Mouse (Mus musculus): ENCODE data around the gene Nup160. TPM values are rescaled to one million over a fixed set of nuclear protein-coding genes. Genes with fewer than 3 reads are reported as not detected.

The Nup160 gene
- polyA plus RNA-seq, 1 experiment from 2014 or later = 11.1 TPM

DNA sequence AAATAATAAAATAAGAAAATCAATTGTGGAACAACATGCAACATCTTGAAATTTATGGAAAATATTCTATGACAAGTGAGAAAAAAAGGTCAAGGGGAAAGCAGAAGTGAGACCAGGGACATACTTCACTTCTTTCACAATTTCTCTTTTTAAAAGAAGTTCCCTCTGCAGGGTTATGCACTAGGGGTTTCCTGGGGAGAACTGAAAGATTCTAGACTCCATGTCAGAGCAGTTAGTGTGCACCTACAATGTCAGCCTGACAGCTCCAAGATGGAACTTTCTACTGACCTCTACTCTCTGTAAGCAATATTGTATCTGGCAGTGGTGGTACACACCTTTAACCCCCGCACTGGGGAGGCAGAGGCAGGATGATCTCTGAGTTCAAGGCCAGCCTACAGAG, 3.7 kb upstream of the Nup160 start:
- Histone ChIP-seq H3K9ac (replicated peaks; ENCODE audit: low read depth) (no peak overlapping the region), H3K4me1 (ENCODE audit: insufficient read depth, low read depth, low read length) (no peaks in the 10 kb centered on the region), H3K36me3 (ENCODE audit: insufficient read depth, low read length) (no peaks in the 10 kb centered on the region), H3K27me3 (replicated peaks; ENCODE audit: insufficient read depth, low read length) (no peaks in the 10 kb centered on the region), H3K27ac (ENCODE audit: low read length) (no peak overlapping the region), H3K9me3 (ENCODE audit: low read length) (no peaks in the 10 kb centered on the region), H3K4me2 (replicated peaks; ENCODE audit: low read depth, low read length) (no peak overlapping the region), H3K4me3 (ENCODE audit: low read depth, low read length) (no peak overlapping the region)
- WGBS = 97% methylated on average over 1 of the region's 1 CpGs
- TF ChIP-seq CTCF (IDR thresholded peaks at IDR 0.05) = no peak
- no peak for TF ChIP-seq EP300 (IDR thresholded peaks at IDR 0.05)
- ATAC-seq (no peak), DNase-seq (ENCODE audit: low spot score) (peak; percentile 49)

- H3K36me3 ChIP-seq (ENCODE audit: insufficient read depth, low read length) = no peaks in the 10 kb centered on the region
- no peak overlapping the region for H3K27ac ChIP-seq (ENCODE audit: low read length)
- H3K4me2 ChIP-seq (replicated peaks; ENCODE audit: low read depth, low read length) = no peak overlapping the region
- peaks cover under 1% of the 10 kb centered on the region; the same call in 1 of the 2 replicates for H3K4me1 ChIP-seq (ENCODE audit: insufficient read depth, low read depth, low read length)
- no peak overlapping the region for H3K4me3 ChIP-seq (ENCODE audit: low read depth, low read length)
- 99% methylated on average over 2 of the region's 2 CpGs for whole genome bisulfite sequencing
- H3K9me3 ChIP-seq (ENCODE audit: low read length) = no peaks in the 10 kb centered on the region
- ATAC-seq (no peak), DNase-seq (ENCODE audit: low spot score) (no peak)
- no peaks in the 10 kb centered on the region for H3K27me3 ChIP-seq (replicated peaks; ENCODE audit: insufficient read depth, low read length)
- H3K9ac ChIP-seq (replicated peaks; ENCODE audit: low read depth) = no peak overlapping the region
- TF ChIP-seq EP300 (IDR thresholded peaks at IDR 0.05) (no peak), CTCF (IDR thresholded peaks at IDR 0.05) (peak; percentile 42)
These were observed 2.5 kb upstream of the Nup160 start for GRCm38 (mm10) chr2:90674555-90674954.

DNA sequence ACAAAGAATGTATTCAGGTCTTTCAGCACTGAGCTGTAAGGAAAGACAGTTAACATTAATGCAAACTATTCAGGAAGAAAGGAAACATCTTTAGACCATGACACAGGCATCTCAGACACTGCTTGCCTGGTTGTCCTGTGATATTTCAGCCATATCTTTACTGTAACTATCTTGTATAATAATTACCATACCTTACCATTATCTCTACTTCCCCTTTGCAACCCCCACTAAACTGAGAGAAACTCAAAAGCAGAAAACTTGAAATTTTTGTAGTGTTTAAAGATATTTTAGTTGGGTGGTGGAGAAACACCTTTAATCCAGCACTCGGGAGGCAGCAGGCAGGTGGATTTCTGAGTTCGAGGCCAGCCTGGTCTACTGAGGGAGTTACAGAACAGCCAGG, 1.5 kb upstream of the Nup160 start:
- Histone ChIP-seq H3K4me3 (ENCODE audit: low read depth, low read length) (no peak overlapping the region), H3K27me3 (replicated peaks; ENCODE audit: insufficient read depth, low read length) (no peaks in the 10 kb centered on the region), H3K9me3 (ENCODE audit: low read length) (no peaks in the 10 kb centered on the region), H3K4me1 (ENCODE audit: insufficient read depth, low read depth, low read length) (peaks cover 6% of the 10 kb centered on the region; the same call in 1 of the 2 replicates), H3K27ac (ENCODE audit: low read length) (no peak overlapping the region), H3K36me3 (ENCODE audit: insufficient read depth, low read length) (no peaks in the 10 kb centered on the region), H3K4me2 (replicated peaks; ENCODE audit: low read depth, low read length) (no peak overlapping the region), H3K9ac (replicated peaks; ENCODE audit: low read depth) (no peak overlapping the region)
- TF ChIP-seq CTCF (IDR thresholded peaks at IDR 0.05) (no peak), EP300 (IDR thresholded peaks at IDR 0.05) (no peak)
- DNase-seq (ENCODE audit: low spot score) = no peak
- WGBS = 94% methylated on average over 2 of the region's 2 CpGs
- no peak for ATAC-seq

GRCm38 (mm10) chr2:90678256-90679060, 1.4 kb downstream of the Nup160 start:
- Histone ChIP-seq H3K4me3 (ENCODE audit: low read depth, low read length) (peak overlapping the region; percentile 70), H3K4me2 (replicated peaks; ENCODE audit: low read depth, low read length) (peak overlapping the region; percentile 85), H3K4me1 (ENCODE audit: insufficient read depth, low read depth, low read length) (peaks cover 6% of the 10 kb centered on the region; the same call in 1 of the 2 replicates), H3K36me3 (ENCODE audit: insufficient read depth, low read length) (no peaks in the 10 kb centered on the region), H3K27me3 (replicated peaks; ENCODE audit: insufficient read depth, low read length) (no peaks in the 10 kb centered on the region), H3K9ac (replicated peaks; ENCODE audit: low read depth) (peak overlapping the region; percentile 64), H3K9me3 (ENCODE audit: low read length) (no peaks in the 10 kb centered on the region), H3K27ac (ENCODE audit: low read length) (peak overlapping the region; percentile 91)
- WGBS = 31% methylated on average over 26 of the region's 26 CpGs
- TF ChIP-seq CTCF (IDR thresholded peaks at IDR 0.05) (peak; percentile 64), EP300 (IDR thresholded peaks at IDR 0.05) (no peak)
- DNase-seq (ENCODE audit: low spot score) (peak; percentile 12), ATAC-seq (peak; percentile 19)

DNA sequence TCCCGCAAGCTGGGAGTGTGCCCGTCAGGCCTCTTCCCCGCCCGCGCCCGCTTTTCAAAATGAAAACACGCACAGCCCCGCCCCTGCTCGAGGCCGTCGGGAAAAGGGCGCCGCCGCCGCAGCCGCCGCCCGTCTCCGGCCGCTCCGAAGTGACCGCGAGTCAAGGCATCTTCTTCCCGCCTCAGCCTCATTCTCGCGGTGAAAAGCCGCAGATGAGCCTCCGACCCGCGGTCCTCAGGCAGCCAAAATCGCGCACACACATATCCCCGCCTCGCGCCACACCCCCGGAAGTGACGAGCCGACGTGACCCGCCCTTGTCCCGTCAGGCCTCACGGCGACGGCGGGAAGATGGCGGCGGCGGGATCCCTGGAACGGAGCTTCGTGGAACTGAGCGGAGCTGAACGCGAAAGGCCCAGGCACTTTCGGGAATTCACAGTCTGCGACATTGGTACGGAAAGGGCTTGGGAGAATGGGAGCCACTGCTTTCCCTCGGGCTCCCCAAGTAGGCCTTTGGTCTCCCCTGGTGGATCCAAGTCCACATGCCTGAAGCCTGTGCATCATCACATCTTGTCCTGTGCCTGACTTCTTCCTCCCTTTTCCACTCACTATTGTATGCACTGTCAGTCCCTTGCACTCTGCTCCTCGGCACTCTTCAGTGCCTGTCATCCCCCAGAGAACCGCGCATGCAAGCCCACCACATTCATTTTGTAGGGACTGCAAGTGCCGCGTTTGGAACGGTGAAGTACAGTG, 2.2 kb downstream of the Nup160 start:
- H3K36me3 ChIP-seq (ENCODE audit: insufficient read depth, low read length) = 0 out of 2 replicates have a peak, but pooled peaks cover 2% of the 10 kb centered on the region
- peak; percentile 98 for ATAC-seq

GRCm38 (mm10) chr2:90700943-90701342, 23.9 kb downstream of the Nup160 start:
- TF ChIP-seq CTCF (IDR thresholded peaks at IDR 0.05) (no peak), EP300 (IDR thresholded peaks at IDR 0.05) (no peak)
- 76% methylated on average over 4 of the region's 4 CpGs for WGBS
- Histone ChIP-seq H3K27ac (ENCODE audit: low read length) (no peak overlapping the region), H3K9ac (replicated peaks; ENCODE audit: low read depth) (no peak overlapping the region), H3K4me1 (ENCODE audit: insufficient read depth, low read depth, low read length) (no peaks in the 10 kb centered on the region), H3K27me3 (replicated peaks; ENCODE audit: insufficient read depth, low read length) (no peaks in the 10 kb centered on the region), H3K9me3 (ENCODE audit: low read length) (no peaks in the 10 kb centered on the region), H3K4me3 (ENCODE audit: low read depth, low read length) (no peak overlapping the region), H3K4me2 (replicated peaks; ENCODE audit: low read depth, low read length) (no peak overlapping the region), H3K36me3 (ENCODE audit: insufficient read depth, low read length) (peaks cover 42% of the 10 kb centered on the region)
- no peak for ATAC-seq
- no peak for DNase-seq (ENCODE audit: low spot score)

More for the DNA sequence above, 2.2 kb downstream of the Nup160 start:
- H3K27ac ChIP-seq (ENCODE audit: low read length) = peak overlapping the region; percentile 91
- peak overlapping the region; percentile 70 for H3K4me3 ChIP-seq (ENCODE audit: low read depth, low read length)
- peaks cover 6% of the 10 kb centered on the region; the same call in 1 of the 2 replicates for H3K4me1 ChIP-seq (ENCODE audit: insufficient read depth, low read depth, low read length)
- H3K9me3 ChIP-seq (ENCODE audit: low read length) = no peaks in the 10 kb centered on the region
- peak; percentile 94 for DNase-seq (ENCODE audit: low spot score)
- TF ChIP-seq CTCF (IDR thresholded peaks at IDR 0.05) (peak; percentile 35), EP300 (IDR thresholded peaks at IDR 0.05) (no peak)
- H3K9ac ChIP-seq (replicated peaks; ENCODE audit: low read depth) = peak overlapping the region; percentile 64
- under 1% methylated on average over 63 of the region's 63 CpGs for WGBS
- H3K4me2 ChIP-seq (replicated peaks; ENCODE audit: low read depth, low read length) = peak overlapping the region; percentile 85
- H3K27me3 ChIP-seq (replicated peaks; ENCODE audit: insufficient read depth, low read length) = no peaks in the 10 kb centered on the region
